Mouse (Mus musculus): ENCODE data around the gene Ulk4.

DNA sequence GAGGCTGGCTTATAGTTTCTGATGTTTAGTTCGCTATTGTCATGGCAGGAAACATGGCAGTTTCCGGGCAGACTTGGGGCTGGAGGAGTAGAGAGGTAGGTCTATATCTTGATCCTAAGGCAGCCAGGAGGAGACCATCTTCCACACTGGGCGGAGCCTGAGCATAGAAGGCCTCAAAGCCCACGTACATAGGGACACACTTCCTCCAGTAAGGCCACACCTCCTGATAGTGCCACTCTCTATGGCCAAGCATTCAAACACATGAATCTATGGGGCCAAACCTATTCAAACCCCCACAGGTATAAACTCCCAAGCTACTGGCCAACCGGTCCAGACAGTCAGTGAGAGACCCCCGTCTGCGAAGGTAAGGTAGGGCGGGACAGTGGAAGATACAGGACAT is 35.6 kb downstream of the Ulk4 start:
- TF ChIP-seq CTCF (conservative IDR thresholded peaks at IDR 0.05; ENCODE audit: low read length), result no peak
- no peak for TF ChIP-seq POU5F1 (IDR thresholded peaks at IDR 0.05; ENCODE audit: borderline replicate concordance, low read length)

All from E14TG2a.4 (cell line).